Mouse (Mus musculus): ENCODE data around the gene Sdr39u1. TPM values are rescaled to one million over a fixed set of nuclear protein-coding genes. Genes with fewer than 3 reads are reported as not detected.

Gene Sdr39u1
- total and polyA plus RNA-seq, 2 experiments from 2014 or later: 131 to 146 TPM

- 70% methylated on average over 6 of the region's 6 CpGs for WGBS
Observed at GRCm38 (mm10) chr14:55882171-55882641, 17.9 kb downstream of the Sdr39u1 start.

DNA sequence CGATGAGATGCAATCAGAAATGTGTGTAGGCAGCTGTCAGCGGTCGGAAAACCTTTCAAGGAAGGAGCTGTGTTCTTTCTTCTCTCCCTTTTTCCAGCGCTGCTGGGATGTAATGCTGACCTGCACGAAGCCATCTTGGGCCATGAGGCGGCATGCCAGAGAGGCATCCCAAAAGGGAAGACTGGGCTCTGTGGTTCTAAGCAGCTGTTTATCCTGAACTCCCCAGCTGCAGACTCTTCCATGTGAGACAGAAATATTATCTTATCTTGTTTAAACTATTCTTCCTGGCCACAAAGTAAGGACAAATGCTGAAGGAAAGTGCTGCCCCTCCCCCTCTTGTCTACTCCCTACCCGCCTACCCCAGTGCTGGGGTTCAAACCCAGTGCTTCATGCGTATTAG, 19.1 kb downstream of the Sdr39u1 start:
- no peak for TF ChIP-seq CTCF (IDR thresholded peaks at IDR 0.05)
- H3K9me3 ChIP-seq (ENCODE audit: low read length): no peaks in the 10 kb centered on the region
- no peak for DNase-seq (ENCODE audit: low spot score)
- no peaks in the 10 kb centered on the region for H3K36me3 ChIP-seq (ENCODE audit: insufficient read depth, low read length)
- no peak for ATAC-seq (ENCODE audit: low FRiP score)
- no peak overlapping the region for H3K27ac ChIP-seq (ENCODE audit: low read depth, low read length)
- H3K4me3 ChIP-seq (ENCODE audit: low read depth, low read length): no peak overlapping the region
- H3K9ac ChIP-seq (replicated peaks; ENCODE audit: low read length, poor library complexity, severe bottlenecking): no peak overlapping the region
- 79% methylated on average over 8 of the region's 8 CpGs for WGBS
- no peak overlapping the region for H3K4me2 ChIP-seq (ENCODE audit: low read depth, low read length, poor library complexity, severe bottlenecking)
- H3K27me3 ChIP-seq (ENCODE audit: insufficient read depth, low read length): no peaks in the 10 kb centered on the region
- H3K4me1 ChIP-seq (ENCODE audit: insufficient read depth, low read length): peaks cover 4% of the 10 kb centered on the region

More at GRCm38 (mm10) chr14:55882171-55882641, 17.9 kb downstream of the Sdr39u1 start:
- Histone ChIP-seq H3K36me3 (ENCODE audit: insufficient read depth, low read length) (peaks cover 4% of the 10 kb centered on the region), H3K27me3 (ENCODE audit: insufficient read depth, low read length) (no peaks in the 10 kb centered on the region), H3K4me3 (ENCODE audit: low read depth, low read length) (no peak overlapping the region), H3K4me1 (ENCODE audit: insufficient read depth, low read length) (peaks cover 4% of the 10 kb centered on the region), H3K4me2 (ENCODE audit: low read depth, low read length, poor library complexity, severe bottlenecking) (no peak overlapping the region), H3K9me3 (ENCODE audit: low read length) (no peaks in the 10 kb centered on the region), H3K9ac (replicated peaks; ENCODE audit: low read length, poor library complexity, severe bottlenecking) (no peak overlapping the region), H3K27ac (ENCODE audit: low read depth, low read length) (no peak overlapping the region)
- ATAC-seq (ENCODE audit: low FRiP score) (no peak), DNase-seq (ENCODE audit: low spot score) (no peak)
- TF ChIP-seq CTCF (IDR thresholded peaks at IDR 0.05): no peak

GRCm38 (mm10) chr14:55879623-55880022, 20.5 kb downstream of the Sdr39u1 start:
- Histone ChIP-seq H3K4me1 (ENCODE audit: insufficient read depth, low read length) (peaks cover 4% of the 10 kb centered on the region; the same call in 1 of the 2 replicates), H3K36me3 (ENCODE audit: insufficient read depth, low read length) (no peaks in the 10 kb centered on the region), H3K9me3 (ENCODE audit: low read length) (no peaks in the 10 kb centered on the region), H3K4me2 (ENCODE audit: low read depth, low read length, poor library complexity, severe bottlenecking) (no peak overlapping the region), H3K9ac (replicated peaks; ENCODE audit: low read length, poor library complexity, severe bottlenecking) (no peak overlapping the region), H3K27me3 (ENCODE audit: insufficient read depth, low read length) (no peaks in the 10 kb centered on the region), H3K27ac (ENCODE audit: low read depth, low read length) (no peak overlapping the region), H3K4me3 (ENCODE audit: low read depth, low read length) (no peak overlapping the region)
- ATAC-seq (ENCODE audit: low FRiP score) (0 out of 2 replicates have a peak, but pooled peaks have one; percentile 38), DNase-seq (ENCODE audit: low spot score) (peak; percentile 86)
- peak; percentile 87 for TF ChIP-seq CTCF (IDR thresholded peaks at IDR 0.05)
- WGBS: 30% methylated on average over 1 of the region's 1 CpGs

DNA sequence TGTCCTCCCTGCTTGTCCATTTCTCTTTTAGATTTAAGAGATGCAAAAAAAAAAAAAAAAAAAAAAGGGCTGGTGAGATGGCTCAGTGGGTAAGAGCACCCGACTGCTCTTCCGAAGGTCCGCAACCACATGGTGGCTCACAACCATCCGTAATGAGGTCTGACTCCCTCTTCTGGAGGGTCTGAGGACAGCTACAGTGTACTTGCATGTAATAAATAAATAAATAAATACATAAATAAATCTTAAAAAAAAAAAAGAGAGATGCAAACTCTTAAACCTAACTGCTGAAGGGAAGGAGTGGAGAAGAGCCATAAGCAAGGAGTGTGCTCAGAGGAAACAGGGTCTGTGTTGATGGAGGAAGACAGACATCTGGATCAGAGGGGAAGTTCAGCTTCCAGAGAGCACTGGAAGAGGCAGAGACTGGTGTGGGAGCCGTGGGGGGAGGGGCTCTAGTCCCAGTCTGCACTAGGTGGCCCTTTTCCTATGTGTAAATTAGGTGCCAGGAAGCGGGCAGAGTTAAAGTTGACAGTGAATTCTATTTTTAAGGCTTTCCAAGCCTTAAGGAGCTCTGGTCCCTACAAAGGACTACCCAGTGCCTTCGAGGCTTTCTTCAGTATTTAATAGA, 21.7 kb downstream of the Sdr39u1 start:
- H3K9me3 ChIP-seq (ENCODE audit: low read length): no peaks in the 10 kb centered on the region
- no peak overlapping the region for H3K9ac ChIP-seq (replicated peaks; ENCODE audit: low read length, poor library complexity, severe bottlenecking)
- H3K4me1 ChIP-seq (ENCODE audit: insufficient read depth, low read length): no peaks in the 10 kb centered on the region
- DNase-seq (ENCODE audit: low spot score) (no peak), ATAC-seq (ENCODE audit: low FRiP score) (no peak)
- no peak overlapping the region for H3K27ac ChIP-seq (ENCODE audit: low read depth, low read length)
- no peaks in the 10 kb centered on the region for H3K27me3 ChIP-seq (ENCODE audit: insufficient read depth, low read length)
- no peak overlapping the region for H3K4me3 ChIP-seq (ENCODE audit: low read depth, low read length)
- no peak overlapping the region for H3K4me2 ChIP-seq (ENCODE audit: low read depth, low read length, poor library complexity, severe bottlenecking)
- peak; percentile 37 for TF ChIP-seq CTCF (IDR thresholded peaks at IDR 0.05)
- H3K36me3 ChIP-seq (ENCODE audit: insufficient read depth, low read length): no peaks in the 10 kb centered on the region
- 37% methylated on average over 7 of the region's 7 CpGs for WGBS

- no peak for DNase-seq (ENCODE audit: low spot score)
- no peak for TF ChIP-seq CTCF (IDR thresholded peaks at IDR 0.05)
- no peak for ATAC-seq (ENCODE audit: low FRiP score)
- Histone ChIP-seq H3K4me2 (ENCODE audit: low read depth, low read length, poor library complexity, severe bottlenecking) (no peak overlapping the region), H3K4me1 (ENCODE audit: insufficient read depth, low read length) (no peaks in the 10 kb centered on the region), H3K9ac (replicated peaks; ENCODE audit: low read length, poor library complexity, severe bottlenecking) (no peak overlapping the region), H3K9me3 (ENCODE audit: low read length) (no peaks in the 10 kb centered on the region), H3K36me3 (ENCODE audit: insufficient read depth, low read length) (peaks cover 7% of the 10 kb centered on the region), H3K27ac (ENCODE audit: low read depth, low read length) (no peak overlapping the region), H3K4me3 (ENCODE audit: low read depth, low read length) (no peak overlapping the region), H3K27me3 (ENCODE audit: insufficient read depth, low read length) (no peaks in the 10 kb centered on the region)
- 33% methylated on average over 14 of the region's 14 CpGs for WGBS
Observed at GRCm38 (mm10) chr14:55877469-55878315, 22.4 kb downstream of the Sdr39u1 start.
